Mouse (Mus musculus) embryonic facial prominence, embryonic 10.5 days (tissue): ENCODE measurements around the gene Mrps6. TPM values are rescaled to one million over a fixed set of nuclear protein-coding genes. Genes with fewer than 3 reads are reported as not detected.
A peak's percentile ranks its signal among the peaks of the same experiment; 100 is the strongest.

ENCODE experiments used
- DNase-seq: peaks from one replicate; pipeline ENCODE4 v3.0.0-alpha.2; 2017; ENCODE audit warnings: low spot score
- H3K27ac ChIP-seq: fragments of 300-500 bp; sonication (generic); replicated peaks from 2 replicates; pipeline ENCODE4 v1.5.1; 2016; ENCODE audit warnings: mild to moderate bottlenecking
- H3K27me3 ChIP-seq: fragments of 300-500 bp; sonication (generic); replicated peaks from 2 replicates; pipeline ENCODE4 v1.6.1; 2016; ENCODE audit warnings: low read depth, mild to moderate bottlenecking; ENCODE audit not compliant: poor library complexity, severe bottlenecking
- H3K36me3 ChIP-seq: fragments of 300-500 bp; sonication (generic); replicated peaks from 2 replicates; pipeline ENCODE4 v1.6.1; 2016; ENCODE audit warnings: mild to moderate bottlenecking, moderate library complexity
- H3K4me1 ChIP-seq: fragments of 300-500 bp; sonication (generic); 2 replicates; pipeline ENCODE4 v1.6.1; 2016
- H3K4me3 ChIP-seq: fragments of 300-500 bp; sonication (generic); 2 replicates; pipeline ENCODE4 v1.5.1; 2016; ENCODE audit warnings: mild to moderate bottlenecking, moderate library complexity
- H3K9me3 ChIP-seq: fragments of 300-500 bp; sonication (generic); 2 replicates; pipeline ENCODE4 v1.6.1; 2016; ENCODE audit warnings: mild to moderate bottlenecking
- WGBS: fragments of 180-500 bp; shearing (Covaris S2); methylation state at CpG from one replicate; pipeline ENCODE4 v1.1.7; 2016; 5-methylcytosine and 5-hydroxymethylcytosine counted together
- polyA plus RNA-seq: library from polyadenylated mRNA; unstranded; fragments of >200 nt; fragmentation: Nextera tagmentation; extraction: Ambion mirVana; gene quantifications from 2 replicates; pipeline ENCODE4 v1.2.1, GENCODE M21; 2016

The Mrps6 gene
- polyA plus RNA-seq, 1 experiment from 2014 or later: 129 TPM

DNA sequence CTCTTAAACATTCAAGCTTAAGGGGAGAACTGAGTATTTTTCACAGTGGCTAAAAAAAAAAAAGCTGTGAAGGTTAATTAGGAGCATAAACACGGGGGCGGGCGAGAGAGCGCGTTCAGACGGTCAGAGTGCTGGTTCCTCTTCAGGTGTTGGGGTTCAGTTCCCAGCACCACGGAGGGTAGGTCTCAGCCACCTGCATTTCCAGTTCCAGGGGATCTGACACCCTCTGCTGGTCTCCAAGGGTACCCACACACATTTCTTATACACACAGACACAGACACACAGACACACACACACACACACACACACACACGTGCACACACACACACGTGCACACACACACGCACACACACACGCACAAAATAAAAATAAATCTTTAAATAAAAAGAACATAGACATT, 18.1 kb upstream of the Mrps6 start:
- H3K9me3 ChIP-seq: no peaks in the 10 kb centered on the region
- H3K27me3 ChIP-seq: no peaks in the 10 kb centered on the region
- H3K36me3 ChIP-seq: no peaks in the 10 kb centered on the region
- peaks cover 3% of the 10 kb centered on the region; the same call in 1 of the 2 replicates for H3K4me1 ChIP-seq
- H3K4me3 ChIP-seq: no peak overlapping the region
- 93% methylated on average over 11 of the region's 11 CpGs for WGBS
- no peak for DNase-seq
- H3K27ac ChIP-seq: no peak overlapping the region

- H3K4me3 ChIP-seq: no peak overlapping the region
- H3K9me3 ChIP-seq: peaks cover 11% of the 10 kb centered on the region
- H3K27me3 ChIP-seq: 0 out of 2 replicates have a peak, but pooled peaks cover 1% of the 10 kb centered on the region
- H3K36me3 ChIP-seq: peaks cover 7% of the 10 kb centered on the region; the same call in 1 of the 2 replicates
- WGBS: 86% methylated on average over 7 of the region's 7 CpGs
- 0 out of 2 replicates have a peak, but pooled peaks cover 5% of the 10 kb centered on the region for H3K4me1 ChIP-seq
- H3K27ac ChIP-seq: no peak overlapping the region
- DNase-seq: no peak
These were observed 6.2 kb upstream of the Mrps6 start for GRCm38 (mm10) chr16:92051777-92052310.

DNA sequence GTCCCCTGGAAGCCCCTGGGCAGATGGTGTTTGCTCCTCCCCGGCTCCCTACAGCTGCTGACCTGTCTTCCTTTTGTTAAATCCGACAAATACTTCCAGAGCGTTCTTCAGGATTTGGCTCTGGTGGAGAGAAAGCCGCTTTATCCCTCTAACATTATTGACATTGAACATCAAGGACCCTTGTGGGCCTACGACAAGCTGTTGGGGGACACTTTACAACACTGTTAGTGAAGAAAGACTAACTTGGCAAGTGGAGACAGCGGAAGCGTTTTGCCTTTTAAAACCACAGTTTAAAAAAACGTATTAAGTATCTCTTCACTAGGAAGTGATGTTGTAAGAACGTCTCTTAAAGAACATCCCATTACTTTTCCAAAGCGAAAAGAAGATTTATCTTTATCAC, 5.5 kb upstream of the Mrps6 start:
- Histone ChIP-seq H3K27me3 (0 out of 2 replicates have a peak, but pooled peaks cover 3% of the 10 kb centered on the region), H3K27ac (no peak overlapping the region), H3K4me3 (no peak overlapping the region), H3K9me3 (peaks cover 11% of the 10 kb centered on the region), H3K4me1 (peaks cover 9% of the 10 kb centered on the region), H3K36me3 (peaks cover 7% of the 10 kb centered on the region; the same call in 1 of the 2 replicates)
- no peak for DNase-seq
- whole genome bisulfite sequencing: 79% methylated on average over 10 of the region's 10 CpGs

DNA sequence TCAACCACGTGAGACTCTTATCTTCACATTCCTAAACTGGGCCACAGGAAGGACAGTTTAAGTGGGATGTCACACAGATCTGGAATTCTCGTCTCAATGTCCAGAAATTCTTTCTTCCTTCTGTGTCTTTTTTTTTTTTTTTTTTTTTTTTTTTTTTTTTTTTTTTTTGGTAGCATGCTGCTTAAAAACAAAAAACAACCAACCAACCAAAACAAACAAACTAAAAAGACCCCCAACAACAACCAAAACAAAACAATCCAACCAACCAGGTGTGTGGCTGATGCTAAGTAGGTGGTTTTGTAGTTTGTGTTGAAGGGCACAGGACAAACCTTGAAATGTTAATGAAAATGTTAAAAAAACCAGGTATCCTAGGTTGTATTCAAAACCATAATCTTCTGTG, 1.4 kb upstream of the Mrps6 start:
- no peak for DNase-seq
- H3K27ac ChIP-seq: no peak overlapping the region
- H3K9me3 ChIP-seq: peaks cover 11% of the 10 kb centered on the region
- 57% methylated on average over 2 of the region's 2 CpGs for WGBS
- H3K4me3 ChIP-seq: no peak overlapping the region
- peaks cover 31% of the 10 kb centered on the region for H3K4me1 ChIP-seq
- H3K27me3 ChIP-seq: 0 out of 2 replicates have a peak, but pooled peaks cover 3% of the 10 kb centered on the region
- peaks cover 23% of the 10 kb centered on the region for H3K36me3 ChIP-seq

- DNase-seq: peak; percentile 59
- peaks cover 11% of the 10 kb centered on the region for H3K9me3 ChIP-seq
- 0 out of 2 replicates have a peak, but pooled peaks cover 3% of the 10 kb centered on the region for H3K27me3 ChIP-seq
- peaks cover 31% of the 10 kb centered on the region for H3K4me1 ChIP-seq
- H3K36me3 ChIP-seq: peaks cover 31% of the 10 kb centered on the region
- H3K4me3 ChIP-seq: peak overlapping the region; percentile 91
- H3K27ac ChIP-seq: peak overlapping the region; percentile 96
- 8% methylated on average over 11 of the region's 11 CpGs for WGBS
These were observed 616 bp upstream of the Mrps6 start for GRCm38 (mm10) chr16:92057456-92057851.

DNA sequence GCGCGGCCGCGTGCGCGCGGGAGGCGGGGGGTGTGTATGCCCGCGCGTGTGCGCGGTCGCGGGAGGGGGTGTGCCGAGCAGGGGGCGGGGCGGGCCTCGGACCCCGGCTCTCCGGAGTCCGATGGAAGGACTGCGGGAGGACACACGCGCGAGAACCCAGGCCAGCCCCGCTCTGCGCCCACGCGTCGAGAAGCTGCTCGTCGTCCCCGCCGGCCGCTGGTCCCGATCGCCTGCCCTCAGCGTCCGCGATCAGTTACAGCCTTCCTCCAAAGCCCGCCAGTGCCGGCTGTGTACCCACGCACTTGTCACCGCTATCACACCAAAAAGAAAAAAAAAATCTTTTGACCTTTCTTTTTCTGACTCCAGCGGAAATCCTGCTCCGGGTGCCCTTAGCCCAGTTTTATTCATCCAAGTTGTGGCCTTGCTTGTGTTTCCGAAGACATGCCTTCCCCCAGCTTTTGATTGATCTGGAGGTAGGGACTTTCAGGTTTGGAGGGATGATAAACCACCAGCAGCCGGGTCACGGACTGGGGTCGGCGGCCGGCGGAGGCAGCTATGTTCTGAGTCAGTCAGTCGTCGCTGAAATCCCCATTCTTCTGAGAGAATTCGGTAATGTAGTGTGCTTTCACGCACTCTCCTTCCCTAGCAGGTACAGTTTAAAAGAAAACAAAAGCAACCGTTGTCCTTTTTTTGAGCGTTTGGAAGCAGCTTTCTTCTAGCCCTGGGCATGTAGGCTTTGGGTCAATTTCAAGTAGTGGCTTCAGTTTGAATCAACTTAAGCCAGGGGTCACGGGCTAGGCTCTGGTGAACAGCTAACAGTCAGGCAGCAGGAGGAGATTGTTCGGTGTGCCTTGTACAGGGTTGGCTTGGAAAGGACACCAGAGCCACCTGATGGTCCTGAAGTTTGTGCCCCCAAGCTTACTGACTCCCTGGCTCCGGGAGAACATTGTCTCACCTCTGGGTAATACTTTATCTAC, 862 bp downstream of the Mrps6 start:
- peak overlapping the region; percentile 91 for H3K4me3 ChIP-seq
- peak overlapping the region; percentile 96 for H3K27ac ChIP-seq
- peaks cover 43% of the 10 kb centered on the region for H3K36me3 ChIP-seq
- WGBS: 2% methylated on average over 63 of the region's 63 CpGs
- H3K9me3 ChIP-seq: peaks cover 6% of the 10 kb centered on the region
- H3K4me1 ChIP-seq: peaks cover 31% of the 10 kb centered on the region
- H3K27me3 ChIP-seq: 0 out of 2 replicates have a peak, but pooled peaks cover 3% of the 10 kb centered on the region
- DNase-seq: peak; percentile 41

- 84% methylated on average over 3 of the region's 3 CpGs for WGBS
- peaks cover 50% of the 10 kb centered on the region for H3K36me3 ChIP-seq
- H3K9me3 ChIP-seq: no peaks in the 10 kb centered on the region
These were observed 2.1 kb downstream of the Mrps6 start for GRCm38 (mm10) chr16:92060213-92060612.

DNA sequence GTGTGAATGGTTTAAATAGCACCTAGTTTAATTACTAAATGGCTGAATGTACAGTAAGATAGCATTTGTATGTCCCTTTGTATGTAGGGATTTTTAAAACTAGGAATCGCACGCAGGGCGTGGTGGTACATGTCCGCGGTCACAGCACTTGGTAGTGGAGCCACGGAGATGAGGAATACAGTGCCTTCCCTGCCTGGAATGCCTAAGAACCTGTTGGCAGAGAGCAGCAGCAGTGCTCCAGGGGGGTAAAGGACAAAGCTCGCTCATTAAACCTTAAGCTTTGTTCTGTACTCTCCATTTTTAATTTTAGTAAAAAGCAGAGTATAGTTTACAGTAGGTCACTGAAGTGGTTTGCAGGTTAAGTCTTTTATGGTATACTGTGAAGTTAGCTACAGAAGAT, 3.5 kb downstream of the Mrps6 start:
- H3K9me3 ChIP-seq: no peaks in the 10 kb centered on the region
- 96% methylated on average over 7 of the region's 7 CpGs for WGBS
- no peak overlapping the region for H3K4me3 ChIP-seq

More at GRCm38 (mm10) chr16:92060213-92060612, 2.1 kb downstream of the Mrps6 start:
- H3K27ac ChIP-seq: no peak overlapping the region
- DNase-seq: no peak
- 0 out of 2 replicates have a peak, but pooled peaks cover 3% of the 10 kb centered on the region for H3K27me3 ChIP-seq
- H3K4me3 ChIP-seq: peak overlapping the region; percentile 28; the same call in 1 of the 2 replicates
- H3K4me1 ChIP-seq: peaks cover 31% of the 10 kb centered on the region

DNA sequence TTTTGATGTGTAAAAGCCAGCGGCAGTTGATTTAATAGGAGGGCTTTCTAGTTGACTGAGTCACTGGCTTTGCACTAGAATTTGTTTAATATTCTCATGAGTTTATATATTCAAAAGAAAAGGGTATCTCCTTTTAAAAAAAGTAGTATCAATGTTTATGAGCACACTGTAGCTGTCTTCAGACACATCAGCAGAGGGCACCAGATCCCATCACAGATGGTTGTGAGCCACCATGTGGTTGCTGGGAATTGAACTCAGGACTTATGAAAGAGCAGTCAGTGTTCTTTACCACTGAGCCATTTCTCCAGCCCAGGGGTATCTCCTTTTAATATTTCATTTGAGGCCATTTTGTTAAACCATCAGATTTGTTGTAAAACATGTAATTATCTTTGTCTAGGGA, 4.8 kb downstream of the Mrps6 start:
- no peaks in the 10 kb centered on the region for H3K9me3 ChIP-seq
- H3K27ac ChIP-seq: no peak overlapping the region
- peaks cover 24% of the 10 kb centered on the region for H3K4me1 ChIP-seq
- DNase-seq: no peak
- H3K27me3 ChIP-seq: no peaks in the 10 kb centered on the region
- no peak overlapping the region for H3K4me3 ChIP-seq
- peaks cover 77% of the 10 kb centered on the region for H3K36me3 ChIP-seq
- 94% methylated on average over 1 of the region's 1 CpGs for WGBS

More for the DNA sequence above, 3.5 kb downstream of the Mrps6 start:
- H3K36me3 ChIP-seq: peaks cover 64% of the 10 kb centered on the region
- H3K27ac ChIP-seq: no peak overlapping the region
- H3K4me1 ChIP-seq: peaks cover 31% of the 10 kb centered on the region
- 0 out of 2 replicates have a peak, but pooled peaks cover 3% of the 10 kb centered on the region for H3K27me3 ChIP-seq
- no peak for DNase-seq

- H3K4me1 ChIP-seq: peaks cover 14% of the 10 kb centered on the region
- no peaks in the 10 kb centered on the region for H3K9me3 ChIP-seq
- WGBS: 94% methylated on average over 2 of the region's 2 CpGs
- no peak overlapping the region for H3K4me3 ChIP-seq
- no peak overlapping the region for H3K27ac ChIP-seq
- peaks cover 96% of the 10 kb centered on the region for H3K36me3 ChIP-seq
- H3K27me3 ChIP-seq: no peaks in the 10 kb centered on the region
- no peak for DNase-seq
These were observed 6.7 kb downstream of the Mrps6 start for GRCm38 (mm10) chr16:92064801-92065200.

DNA sequence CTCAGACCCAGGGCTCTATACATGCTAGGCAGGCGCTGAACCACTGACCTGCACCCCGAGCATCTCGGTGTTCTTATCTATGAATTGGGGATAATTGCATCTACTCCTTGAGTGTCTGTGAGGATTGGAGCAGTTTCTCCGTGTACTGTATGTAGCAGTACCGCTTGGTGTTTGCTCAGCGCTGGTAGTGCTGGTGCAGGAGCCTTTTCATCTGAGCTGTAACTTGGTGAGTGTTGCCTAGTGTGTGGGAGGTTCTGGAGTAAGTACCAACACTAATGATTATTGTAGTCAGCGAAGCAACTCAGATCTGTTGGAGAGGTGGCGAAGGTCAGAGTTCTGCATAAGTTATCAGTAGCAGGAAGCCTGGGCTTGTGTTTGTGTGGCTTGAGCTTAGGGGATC, 12.3 kb downstream of the Mrps6 start:
- Histone ChIP-seq H3K27me3 (no peaks in the 10 kb centered on the region), H3K4me1 (no peaks in the 10 kb centered on the region), H3K4me3 (no peak overlapping the region), H3K27ac (no peak overlapping the region), H3K9me3 (no peaks in the 10 kb centered on the region), H3K36me3 (peaks cover 70% of the 10 kb centered on the region)
- 94% methylated on average over 8 of the region's 8 CpGs for WGBS
- no peak for DNase-seq

- Histone ChIP-seq H3K4me3 (no peak overlapping the region), H3K27ac (no peak overlapping the region), H3K27me3 (no peaks in the 10 kb centered on the region), H3K4me1 (no peaks in the 10 kb centered on the region), H3K9me3 (no peaks in the 10 kb centered on the region), H3K36me3 (peaks cover 54% of the 10 kb centered on the region)
- WGBS: 94% methylated on average over 8 of the region's 8 CpGs
- DNase-seq: no peak
These were observed 18.7 kb downstream of the Mrps6 start for GRCm38 (mm10) chr16:92076797-92077196.
